Comparison of ENCODE assay signal across 8 mouse cellular contexts in genomic region chr5:108312224-108313064, GRCm38 (mm10). TPM values are rescaled to one million over a fixed set of nuclear protein-coding genes. Genes with fewer than 3 reads are reported as not detected.
DNase-seq lines count a peak whose midpoint lies in the region; ATAC-seq and TF ChIP-seq lines count a peak whose summit lies in the region.

Pigg (plus strand) TSS chr5:108312609.

- peak within 1 kb of the TSS; percentile 85 for H3K9ac ChIP-seq in kidney, embryonic 15.5 days

- TF ChIP-seq POLR2A in bone marrow macrophage, adult 2 months (IDR thresholded peaks at IDR 0.05; ENCODE audit: borderline replicate concordance, low read depth, low read length), result peak; percentile 52; the same call in 1 of the 2 replicates
- peak; percentile 83 for TF ChIP-seq POLR2A in embryonic fibroblast, embryonic 13.5 days (IDR thresholded peaks at IDR 0.05; ENCODE audit: low read depth, low read length)

- H3K27ac ChIP-seq in bone marrow macrophage, adult 2 months (ENCODE audit: insufficient read depth, low read depth, low read length), result peak within 1 kb of the TSS; percentile 89
- H3K27ac ChIP-seq in embryonic fibroblast, embryonic 13.5 days (ENCODE audit: insufficient read depth, low read length), result peak within 1 kb of the TSS; percentile 73
- H3K27ac ChIP-seq in heart, embryonic 10.5 days, result peak within 1 kb of the TSS; percentile 92
- H3K27ac ChIP-seq in kidney, embryonic 15.5 days, result peak within 1 kb of the TSS; percentile 81

- H3K36me3 ChIP-seq in heart, embryonic 10.5 days, result peaks cover 3% of the 10 kb centered on the region; the same call in 1 of the 2 replicates
- peaks cover 5% of the 10 kb centered on the region; the same call in 1 of the 2 replicates for H3K36me3 ChIP-seq in kidney, embryonic 15.5 days

- peak within 1 kb of the TSS; percentile 71 for H3K4me2 ChIP-seq in kidney, embryonic 15.5 days

- H3K4me3 ChIP-seq in bone marrow macrophage, adult 2 months (ENCODE audit: insufficient read depth, low read length), result peak within 1 kb of the TSS; percentile 91
- H3K4me3 ChIP-seq in embryonic fibroblast, embryonic 13.5 days (ENCODE audit: insufficient read depth, low read length), result peak within 1 kb of the TSS; percentile 93
- H3K4me3 ChIP-seq in heart, embryonic 10.5 days, result peak within 1 kb of the TSS; percentile 87
- peak within 1 kb of the TSS; percentile 72 for H3K4me3 ChIP-seq in kidney, embryonic 15.5 days (replicated peaks)

- no peaks in the 10 kb centered on the region for H3K27me3 ChIP-seq in heart, embryonic 10.5 days (ENCODE audit: insufficient read depth, poor library complexity, severe bottlenecking)
- H3K27me3 ChIP-seq in kidney, embryonic 15.5 days, result no peaks in the 10 kb centered on the region

- WGBS in heart, embryonic 10.5 days, result under 1% methylated on average over 57 of the region's 57 CpGs
- WGBS in kidney, embryonic 15.5 days, result under 1% methylated on average over 57 of the region's 57 CpGs

- peaks cover 4% of the 10 kb centered on the region for H3K4me1 ChIP-seq in bone marrow macrophage, adult 2 months (ENCODE audit: control insufficient read depth, insufficient read depth, low read length)
- peaks cover 4% of the 10 kb centered on the region for H3K4me1 ChIP-seq in embryonic fibroblast, embryonic 13.5 days (ENCODE audit: control insufficient read depth, insufficient read depth, low read length)
- peaks cover 9% of the 10 kb centered on the region for H3K4me1 ChIP-seq in heart, embryonic 10.5 days
- H3K4me1 ChIP-seq in kidney, embryonic 15.5 days, result peaks cover 10% of the 10 kb centered on the region

- H3K9me3 ChIP-seq in heart, embryonic 10.5 days, result no peaks in the 10 kb centered on the region
- H3K9me3 ChIP-seq in kidney, embryonic 15.5 days (replicated peaks), result no peaks in the 10 kb centered on the region

- no peak for TF ChIP-seq CTCF in bone marrow macrophage, adult 2 months (IDR thresholded peaks at IDR 0.05; ENCODE audit: low read depth, low read length)
- TF ChIP-seq CTCF in embryonic fibroblast, embryonic 13.5 days (IDR thresholded peaks at IDR 0.05; ENCODE audit: borderline replicate concordance, insufficient read depth, low read length), result no peak

- DNase-seq in A20 (ENCODE audit: low read depth, low spot score) (peak; percentile 96), liver (peak; percentile 93)
- DNase-seq in heart, embryonic 10.5 days (ENCODE audit: low spot score), result peak; percentile 97
- peak; percentile 87 to 93 for DNase-seq in spleen, postnatal 4 days (ENCODE audit: low spot score in 2 of 2)

- ATAC-seq in kidney, embryonic 15.5 days (replicated peaks; ENCODE audit: low FRiP score), result peak; percentile 99
- peak; percentile 97 for ATAC-seq in monocyte, adult 5-6 weeks (replicated peaks; ENCODE audit: insufficient number of reproducible peaks, low FRiP score, low TSS enrichment, poor library complexity, severe bottlenecking)

RNA-seq across cellular contexts. Expression of gene Pigg, which starts in this region (rescaled TPM):
- polyA plus RNA-seq in bone marrow macrophage, adult 2 months (2012; ENCODE audit: insufficient read depth, insufficient read length, missing spikeins), result 5.1 and 5.8 TPM in 2 replicates
- 7.9 and 8.0 TPM in 2 replicates for polyA plus RNA-seq in embryonic fibroblast, embryonic 13.5 days (2011; ENCODE audit: insufficient read length, low read depth, missing spikeins)
- polyA plus RNA-seq in heart, embryonic 10.5 days (2016; fragmentation: Nextera tagmentation; extraction: Ambion mirVana), result 6.9 and 7.9 TPM in 2 replicates
- 6.7 and 7.5 TPM in 2 replicates for polyA plus RNA-seq in kidney, embryonic 15.5 days (2015; fragmentation: Nextera tagmentation; extraction: Ambion mirVana)
- total RNA-seq in monocyte, adult 5-6 weeks (2017), result 3.9 to 6.4 TPM (median 5.5 TPM) in 3 replicates

Comparison
In these comparisons a context has a peak if more than half of its experiments do, and no peak if none do; other contexts are left out.
1. Peak in every context shown above with its lines: DNase-seq, ATAC-seq, H3K4me3 ChIP-seq and H3K27ac ChIP-seq.